Mouse (Mus musculus) spleen, adult 2 months (tissue): Measurements from ENCODE around the gene Cxcr1. TPM values are rescaled to one million over a fixed set of nuclear protein-coding genes. Genes with fewer than 3 reads are reported as not detected.
A peak's percentile ranks its signal among the peaks of the same experiment; 100 is the strongest.

Experiments used
- DNase-seq, 2 experiments: peaks; one replicate each; pipeline versions ENCODE4 v3.0.0 to v3.0.0-alpha.2; 2012 to 2021; ENCODE audit warnings: low spot score in 2 of 2, low read depth in 1 of 2
- H3K27ac ChIP-seq: fragments of 200-500 bp; 2 replicates; pipeline ENCODE4 v1.5.1; 2012; ENCODE audit warnings: low read length, inconsistent platforms; ENCODE audit not compliant: insufficient read depth
- H3K27me3 ChIP-seq: fragments of 200-500 bp; 2 replicates; pipeline ENCODE4 v1.6.1; 2012; ENCODE audit warnings: mild to moderate bottlenecking, moderate library complexity, low read length, inconsistent platforms; ENCODE audit not compliant: control insufficient read depth, insufficient read depth
- H3K36me3 ChIP-seq: fragments of 200-500 bp; 2 replicates; pipeline ENCODE4 v1.6.1; 2012; ENCODE audit warnings: mild to moderate bottlenecking, low read length, inconsistent platforms; ENCODE audit not compliant: control insufficient read depth, insufficient read depth
- H3K4me1 ChIP-seq: fragments of 200-500 bp; 2 replicates; pipeline ENCODE4 v1.6.1; 2011; ENCODE audit warnings: inconsistent platforms; ENCODE audit not compliant: control insufficient read depth, insufficient read depth, insufficient read length
- H3K4me3 ChIP-seq: fragments of 200-500 bp; 2 replicates; pipeline ENCODE4 v1.5.1; 2011; ENCODE audit warnings: mild to moderate bottlenecking, inconsistent platforms; ENCODE audit not compliant: insufficient read depth, insufficient read length; ENCODE audit errors: extremely low read depth
- CTCF ChIP-seq: fragments of 200-500 bp; IDR thresholded peaks from 2 replicates; pipeline ENCODE4 v1.5.1; 2011; ENCODE audit warnings: mild to moderate bottlenecking, inconsistent platforms; ENCODE audit not compliant: insufficient read depth, insufficient read length, insufficient replicate concordance; ENCODE audit errors: extremely low read depth
- POLR2A ChIP-seq: fragments of 200-500 bp; IDR thresholded peaks from 2 replicates; pipeline ENCODE4 v1.6.1; 2011; ENCODE audit warnings: low read depth, low read length, inconsistent platforms
- WGBS: fragments of 180-500 bp; shearing (Covaris S2); methylation state at CpG from one replicate; pipeline ENCODE4 v1.1.7; 2018; 5-methylcytosine and 5-hydroxymethylcytosine counted together
- polyA plus RNA-seq: library from polyadenylated mRNA; depleted of rRNA; stranded (reverse); fragments of >200 nt; gene quantifications from 2 replicates; pipeline ENCODE4 v1.2.3, GENCODE M21; 2012

Gene Cxcr1
- polyA plus RNA-seq, 1 experiment = 0.27 TPM

DNA sequence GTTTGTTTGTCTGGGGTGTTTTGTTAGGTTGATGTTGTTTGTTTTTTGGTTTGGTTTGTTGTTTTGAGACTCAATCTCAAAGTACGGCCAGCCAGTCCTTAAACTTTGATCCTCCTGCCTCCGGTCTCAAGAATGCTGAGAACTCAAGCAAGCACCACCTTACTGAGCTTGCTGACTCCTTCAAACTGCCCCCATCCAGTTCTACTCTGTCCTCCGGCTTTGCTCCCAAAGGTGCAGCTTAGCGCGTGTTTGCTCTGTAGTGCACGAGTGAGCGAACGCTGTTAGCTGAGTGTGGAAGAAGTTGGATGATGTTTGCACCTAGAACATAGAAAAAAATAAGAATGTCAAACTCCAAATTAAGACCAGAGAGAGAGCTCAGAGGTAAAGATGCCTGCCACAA, 14.5 kb upstream of the Cxcr1 start:
- Histone ChIP-seq H3K27me3 (no peaks in the 10 kb centered on the region), H3K27ac (no peak overlapping the region), H3K36me3 (no peaks in the 10 kb centered on the region), H3K4me3 (no peak overlapping the region), H3K4me1 (no peaks in the 10 kb centered on the region)
- TF ChIP-seq POLR2A = no peak
- no peak for TF ChIP-seq CTCF
- WGBS = 96% methylated on average over 8 of the region's 8 CpGs
- DNase-seq = no peak

- no peak for TF ChIP-seq CTCF
- TF ChIP-seq POLR2A = no peak
- Histone ChIP-seq H3K4me3 (no peak overlapping the region), H3K36me3 (no peaks in the 10 kb centered on the region), H3K27ac (no peak overlapping the region), H3K27me3 (no peaks in the 10 kb centered on the region), H3K4me1 (no peaks in the 10 kb centered on the region)
- 83% methylated on average over 9 of the region's 9 CpGs for WGBS
- DNase-seq = no peak
These were observed 13.5 kb upstream of the Cxcr1 start for GRCm38 (mm10) chr1:74207906-74208305.

DNA sequence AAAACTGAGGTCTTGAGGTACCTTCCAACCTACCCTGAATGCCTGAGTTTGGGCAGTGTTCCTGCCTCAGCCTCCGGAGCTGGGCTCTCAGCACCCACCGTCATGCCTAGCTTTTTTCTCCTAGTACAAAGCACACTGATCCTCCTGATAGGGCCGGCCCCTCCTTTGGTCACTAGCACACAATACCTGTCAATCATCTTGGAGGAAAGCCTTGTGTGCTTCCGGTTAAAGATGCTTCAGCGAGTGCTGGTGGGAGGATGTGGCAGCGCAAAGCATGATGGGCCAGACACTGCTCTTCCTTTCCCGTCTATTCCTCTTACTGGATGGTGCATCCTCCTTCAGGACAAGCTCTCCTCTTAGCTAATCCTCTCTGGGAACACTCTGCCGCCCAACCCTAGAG, 12.2 kb upstream of the Cxcr1 start:
- DNase-seq = no peak
- Histone ChIP-seq H3K27me3 (no peaks in the 10 kb centered on the region), H3K4me1 (no peaks in the 10 kb centered on the region), H3K4me3 (no peak overlapping the region), H3K27ac (no peak overlapping the region), H3K36me3 (no peaks in the 10 kb centered on the region)
- WGBS = 67% methylated on average over 8 of the region's 8 CpGs
- TF ChIP-seq CTCF (no peak), POLR2A (no peak)

DNA sequence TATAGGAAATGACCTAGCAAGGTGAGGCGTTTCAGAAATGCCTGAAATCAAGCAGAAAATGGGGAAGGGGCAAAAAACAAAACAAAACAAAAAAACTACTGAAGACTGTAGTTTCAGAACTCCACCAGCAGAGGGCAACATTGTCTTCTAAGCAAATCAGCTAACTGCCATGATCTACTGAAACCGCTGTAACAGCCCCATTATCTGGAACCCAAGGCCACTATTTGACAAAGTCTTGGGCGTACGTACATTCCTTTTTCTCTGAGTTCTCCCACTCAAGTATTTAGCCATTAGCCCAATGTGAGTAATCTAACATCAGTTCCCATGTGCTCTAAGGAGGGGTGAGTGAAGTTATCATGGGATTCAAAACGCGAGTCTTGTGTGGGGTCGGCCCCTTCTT, 11.4 kb upstream of the Cxcr1 start:
- Histone ChIP-seq H3K36me3 (no peaks in the 10 kb centered on the region), H3K4me3 (no peak overlapping the region), H3K27ac (no peak overlapping the region), H3K27me3 (no peaks in the 10 kb centered on the region), H3K4me1 (no peaks in the 10 kb centered on the region; the same call in 1 of the 2 replicates)
- WGBS = 43% methylated on average over 7 of the region's 7 CpGs
- TF ChIP-seq CTCF = peak; percentile 34; the same call in 1 of the 2 replicates
- no peak for TF ChIP-seq POLR2A
- peak in 1 of 2 experiments; percentile 35 for DNase-seq

DNA sequence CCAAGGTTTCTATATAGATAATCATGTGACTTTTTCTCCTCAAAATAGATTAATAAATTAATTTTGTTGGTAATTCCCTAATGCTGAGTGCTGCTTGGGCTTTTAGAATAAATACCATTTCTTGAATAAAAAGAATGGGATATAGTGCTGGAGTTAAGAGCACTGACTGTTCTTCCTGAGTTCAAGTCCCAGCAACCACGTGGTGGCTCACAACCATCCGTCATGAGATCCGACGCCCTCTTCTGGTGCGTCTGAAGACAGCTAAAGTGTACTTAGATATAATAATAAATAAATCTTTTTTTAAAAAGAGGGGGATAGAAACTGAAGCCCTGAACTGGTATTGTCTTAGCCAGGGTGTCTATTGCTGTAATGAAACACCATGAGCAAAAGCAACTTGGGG, 9.0 kb upstream of the Cxcr1 start:
- 73% methylated on average over 5 of the region's 5 CpGs for WGBS
- no peaks in the 10 kb centered on the region for H3K27me3 ChIP-seq
- TF ChIP-seq POLR2A (no peak), CTCF (no peak)
- no peak for DNase-seq
- no peak overlapping the region for H3K4me3 ChIP-seq
- no peak overlapping the region for H3K27ac ChIP-seq
- no peaks in the 10 kb centered on the region; the same call in 1 of the 2 replicates for H3K4me1 ChIP-seq
- H3K36me3 ChIP-seq = no peaks in the 10 kb centered on the region

DNA sequence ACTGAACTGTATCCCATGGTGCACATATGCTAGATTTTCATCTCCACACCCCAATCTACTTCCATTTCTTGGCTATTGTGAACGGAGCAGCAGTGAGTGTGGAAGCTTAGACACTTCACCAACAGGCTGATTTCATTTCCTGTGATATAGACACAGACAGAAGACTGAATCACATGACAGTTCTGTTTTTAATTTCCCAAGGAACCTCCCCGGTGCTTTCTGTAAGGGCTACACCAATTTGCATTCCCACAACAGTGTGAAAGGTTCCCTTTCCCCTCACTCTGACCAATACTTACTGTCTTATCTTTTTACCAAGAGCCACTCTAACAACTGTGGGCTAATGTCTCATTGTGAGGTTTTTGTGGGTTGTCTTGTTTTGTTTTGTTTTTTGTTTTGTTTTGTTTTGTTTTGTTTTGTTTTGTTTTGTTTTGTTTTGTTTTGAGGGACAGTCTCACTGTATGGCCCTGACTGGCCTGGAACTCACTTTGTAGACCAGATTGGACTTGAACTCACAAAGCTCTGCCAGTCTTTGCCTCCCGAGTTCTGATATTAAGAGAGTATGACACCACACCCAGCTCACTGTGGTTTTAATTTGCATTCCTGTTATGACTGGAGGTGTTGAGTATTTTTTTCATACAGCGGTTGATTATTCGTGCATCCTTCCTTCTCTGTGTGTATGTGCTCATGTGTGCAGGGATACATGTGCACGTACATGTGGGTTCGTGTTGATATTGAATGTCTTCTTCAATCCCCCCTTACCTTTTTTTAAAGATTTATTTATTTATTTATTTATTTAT, 6.8 kb upstream of the Cxcr1 start:
- H3K27me3 ChIP-seq = no peaks in the 10 kb centered on the region
- no peaks in the 10 kb centered on the region; the same call in 1 of the 2 replicates for H3K4me1 ChIP-seq
- TF ChIP-seq CTCF = no peak
- TF ChIP-seq POLR2A = no peak
- peak in 1 of 2 experiments; percentile 25 for DNase-seq
- no peaks in the 10 kb centered on the region for H3K36me3 ChIP-seq
- 46% methylated on average over 7 of the region's 7 CpGs for WGBS
- no peak overlapping the region for H3K27ac ChIP-seq
- no peak overlapping the region for H3K4me3 ChIP-seq

GRCm38 (mm10) chr1:74199046-74199445, 4.6 kb upstream of the Cxcr1 start:
- 88% methylated on average over 8 of the region's 8 CpGs for WGBS
- TF ChIP-seq POLR2A (no peak), CTCF (no peak)
- DNase-seq = no peak
- Histone ChIP-seq H3K36me3 (no peaks in the 10 kb centered on the region), H3K27ac (no peak overlapping the region), H3K4me1 (no peaks in the 10 kb centered on the region; the same call in 1 of the 2 replicates), H3K4me3 (no peak overlapping the region), H3K27me3 (no peaks in the 10 kb centered on the region)
